Mouse (Mus musculus) frontal cortex, adult 2 months (tissue): Measurements from ENCODE around the gene Vdac2. TPM values are rescaled to one million over a fixed set of nuclear protein-coding genes. Genes with fewer than 3 reads are reported as not detected.

Experiments used
- DNase-seq, 2 experiments: peaks; one replicate each; pipeline ENCODE4 v3.0.0; 2022; ENCODE audit warnings: low spot score in 1 of 2; ENCODE audit errors: extremely low spot score in 1 of 2
- polyA plus RNA-seq: library from polyadenylated mRNA; depleted of rRNA; stranded (reverse); fragments of >200 nt; gene quantifications from 2 replicates; pipeline ENCODE4 v1.2.3, GENCODE M21; 2012; rRNA removed

Gene Vdac2
- 203 and 215 TPM in 2 replicates for polyA plus RNA-seq

- no peak for DNase-seq
Observed at GRCm38 (mm10) chr14:21824938-21825337, at the start of gene Vdac2. TSS of gene Vdac2 (plus strand) at chr14:21825238.

GRCm38 (mm10) chr14:21776201-21776600, 48.8 kb upstream of the Vdac2 start:
- no peak for DNase-seq

GRCm38 (mm10) chr14:21786500-21786899, 38.5 kb upstream of the Vdac2 start:
- no peak for DNase-seq

GRCm38 (mm10) chr14:21787374-21787773, 37.7 kb upstream of the Vdac2 start:
- no peak for DNase-seq

- peak; percentile 31 to 58 for DNase-seq
Observed at GRCm38 (mm10) chr14:21788121-21788520, 36.9 kb upstream of the Vdac2 start.

GRCm38 (mm10) chr14:21790585-21791251, 34.3 kb upstream of the Vdac2 start:
- no peak for DNase-seq

- no peak for DNase-seq
Observed at GRCm38 (mm10) chr14:21791722-21792121, 33.3 kb upstream of the Vdac2 start.

GRCm38 (mm10) chr14:21792250-21792649, 32.8 kb upstream of the Vdac2 start:
- DNase-seq: peak; percentile 28 to 60

GRCm38 (mm10) chr14:21800641-21801040, 24.4 kb upstream of the Vdac2 start:
- no peak for DNase-seq

- no peak for DNase-seq
Observed at GRCm38 (mm10) chr14:21801624-21802023, 23.4 kb upstream of the Vdac2 start.

- DNase-seq: no peak
Observed at GRCm38 (mm10) chr14:21802543-21803206, 22.4 kb upstream of the Vdac2 start.

GRCm38 (mm10) chr14:21806203-21806602, 18.8 kb upstream of the Vdac2 start:
- no peak for DNase-seq

GRCm38 (mm10) chr14:21806631-21807160, 18.3 kb upstream of the Vdac2 start:
- DNase-seq: no peak

- no peak for DNase-seq
Observed at GRCm38 (mm10) chr14:21808208-21808922, 16.7 kb upstream of the Vdac2 start.

GRCm38 (mm10) chr14:21809418-21809817, 15.6 kb upstream of the Vdac2 start:
- DNase-seq: no peak

GRCm38 (mm10) chr14:21811301-21811700, 13.7 kb upstream of the Vdac2 start:
- DNase-seq: no peak

- DNase-seq: no peak
Observed at GRCm38 (mm10) chr14:21811744-21812393, 13.2 kb upstream of the Vdac2 start.

- DNase-seq: peak in 1 of 2 experiments; percentile 73
Observed at GRCm38 (mm10) chr14:21812590-21813162, 12.4 kb upstream of the Vdac2 start.

- no peak for DNase-seq
Observed at GRCm38 (mm10) chr14:21813216-21813615, 11.8 kb upstream of the Vdac2 start.

- no peak for DNase-seq
Observed at GRCm38 (mm10) chr14:21813847-21814246, 11.2 kb upstream of the Vdac2 start.
